In genomic region chr17:62417584-62417983, GRCm38 (mm10) we compare ENCODE assay signal across 23 mouse cellular contexts.
"Had no signal": no experiment of that assay in that cellular context is flagged by ENCODE, and none has a peak within 500 bp of the region (broad histone marks: within the 10 kb centered on the region; RNA-seq: fewer than 3 reads in every experiment).

No protein-coding gene starts in this region.

- H3K4me2 ChIP-seq: limb, embryonic 13.5 days; liver, embryonic 12.5 days; liver, embryonic 15.5 days; lung, embryonic 15.5 days; neural tube, embryonic 12.5 days; neural tube, embryonic 15.5 days had no signal

- H3K27ac ChIP-seq: kidney, postnatal 0 days; layer of hippocampus, adult 2 months; limb, embryonic 10.5 days; limb, embryonic 13.5 days; liver, embryonic 12.5 days; liver, embryonic 15.5 days; lung, embryonic 15.5 days; midbrain, embryonic 10.5 days; neural tube, embryonic 12.5 days; neural tube, embryonic 15.5 days; stomach, postnatal 0 days had no signal

- H3K36me3 ChIP-seq: limb, embryonic 10.5 days; limb, embryonic 13.5 days; liver, embryonic 12.5 days; liver, embryonic 15.5 days; lung, embryonic 15.5 days; midbrain, embryonic 10.5 days; neural tube, embryonic 12.5 days; neural tube, embryonic 15.5 days had no signal

- ATAC-seq: liver, embryonic 12.5 days had no signal

- H3K9me3 ChIP-seq: limb, embryonic 10.5 days; limb, embryonic 13.5 days; liver, embryonic 12.5 days; liver, embryonic 15.5 days; lung, embryonic 15.5 days; midbrain, embryonic 10.5 days; neural tube, embryonic 12.5 days; neural tube, embryonic 15.5 days had no signal

- H3K27me3 ChIP-seq: limb, embryonic 13.5 days; liver, embryonic 12.5 days; liver, embryonic 15.5 days; lung, embryonic 15.5 days; megakaryocyte, embryonic 14.5 days; neural tube, embryonic 12.5 days; neural tube, embryonic 15.5 days had no signal

- H3K9ac ChIP-seq: limb, embryonic 13.5 days; liver, embryonic 12.5 days; liver, embryonic 15.5 days; lung, embryonic 15.5 days; neural tube, embryonic 12.5 days; neural tube, embryonic 15.5 days had no signal

- H3K4me3 ChIP-seq: layer of hippocampus, adult 2 months; limb, embryonic 10.5 days; limb, embryonic 13.5 days; liver, embryonic 12.5 days; liver, embryonic 15.5 days; lung, embryonic 15.5 days; megakaryocyte, embryonic 14.5 days; midbrain, embryonic 10.5 days; neural tube, embryonic 12.5 days; neural tube, embryonic 15.5 days had no signal

- H3K4me1 ChIP-seq: limb, embryonic 10.5 days; limb, embryonic 13.5 days; liver, embryonic 12.5 days; liver, embryonic 15.5 days; lung, embryonic 15.5 days; megakaryocyte, embryonic 14.5 days; midbrain, embryonic 10.5 days; neural tube, embryonic 12.5 days; neural tube, embryonic 15.5 days had no signal

- DNase-seq: kidney, postnatal 25 days; layer of hippocampus, adult 9-11 months; liver; lung, adult 18-20 months; lung, postnatal 10 days; lung, postnatal 36 days; midbrain, embryonic 14.5 days; right cerebral cortex, adult 18-20 months; right cerebral cortex, postnatal 14 days; right cerebral cortex, postnatal 4 days; thymus, postnatal 36 days had no signal
